Mouse (Mus musculus) heart, embryonic 13.5 days (tissue): ENCODE measurements around the gene Jam2. TPM values are rescaled to one million over a fixed set of nuclear protein-coding genes. Genes with fewer than 3 reads are reported as not detected.

Source experiments
- ATAC-seq: fragments of 200-750 bp; cut with Nextera tagmentation; 2 replicates; pipeline ENCODE4 v1.8.0; 2017; ENCODE audit warnings: moderate TSS enrichment; ENCODE audit not compliant: insufficient number of reproducible peaks, low FRiP score, low TSS enrichment; ENCODE audit errors: extremely low read depth
- H3K27ac ChIP-seq: fragments of 300-500 bp; sonication (generic); replicated peaks from 2 replicates; pipeline ENCODE4 v1.5.1; 2015; ENCODE audit warnings: moderate library complexity, mild to moderate bottlenecking, inconsistent platforms
- H3K27me3 ChIP-seq: fragments of 300-500 bp; sonication (generic); replicated peaks from 2 replicates; pipeline ENCODE4 v1.6.1; 2015; ENCODE audit warnings: mild to moderate bottlenecking, inconsistent platforms
- H3K36me3 ChIP-seq: fragments of 300-500 bp; sonication (generic); 2 replicates; pipeline ENCODE4 v1.6.1; 2015; ENCODE audit warnings: mild to moderate bottlenecking, inconsistent platforms
- H3K4me1 ChIP-seq: fragments of 300-500 bp; sonication (generic); 2 replicates; pipeline ENCODE4 v1.6.1; 2015; ENCODE audit warnings: inconsistent platforms
- H3K4me2 ChIP-seq: fragments of 300-500 bp; sonication (generic); 2 replicates; pipeline ENCODE4 v1.6.1; 2015; ENCODE audit warnings: inconsistent platforms, mild to moderate bottlenecking, moderate library complexity
- H3K4me3 ChIP-seq: fragments of 300-500 bp; sonication (generic); 2 replicates; pipeline ENCODE4 v1.5.1; 2015; ENCODE audit warnings: moderate library complexity, mild to moderate bottlenecking, inconsistent platforms
- H3K9ac ChIP-seq: fragments of 300-500 bp; sonication (generic); 2 replicates; pipeline ENCODE4 v1.6.1; 2015; ENCODE audit warnings: inconsistent platforms, mild to moderate bottlenecking, moderate library complexity
- H3K9me3 ChIP-seq: fragments of 300-500 bp; sonication (generic); 2 replicates; pipeline ENCODE4 v1.6.1; 2016; ENCODE audit warnings: inconsistent platforms
- WGBS: fragments of 180-500 bp; shearing (Covaris S2); methylation state at CpG from one replicate; pipeline ENCODE4 v1.1.7; 2015; ENCODE audit warnings: mixed read lengths; 5-methylcytosine and 5-hydroxymethylcytosine counted together
- polyA plus RNA-seq: library from polyadenylated mRNA; unstranded; fragments of >200 nt; fragmentation: Nextera tagmentation; extraction: Ambion mirVana; gene quantifications from 2 replicates; pipeline ENCODE4 v1.2.1, GENCODE M21; 2015

The Jam2 gene
- polyA plus RNA-seq, 1 experiment from 2014 or later = 4.5 TPM

DNA sequence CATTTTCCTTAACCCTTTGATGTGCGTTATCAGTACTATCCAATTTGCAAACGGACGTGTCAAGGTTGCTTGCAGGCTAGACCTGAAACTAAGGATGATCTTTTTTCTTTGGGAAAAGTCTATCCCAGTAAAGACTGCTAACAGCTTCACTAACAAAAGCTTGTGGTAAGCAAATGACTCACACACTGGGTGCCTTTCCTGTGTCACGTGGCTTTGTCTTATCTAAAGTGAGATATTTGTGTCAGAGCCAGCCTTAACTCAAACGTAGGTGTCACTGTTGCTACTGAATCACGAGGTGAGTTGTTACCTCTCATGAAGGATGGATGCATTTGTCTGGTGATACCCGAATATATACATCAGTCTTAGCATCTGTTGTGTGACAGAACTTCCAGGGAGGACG is 90.7 kb downstream of the Jam2 start:
- peaks cover 47% of the 10 kb centered on the region for H3K36me3 ChIP-seq
- H3K4me1 ChIP-seq = no peaks in the 10 kb centered on the region
- no peak for ATAC-seq
- 64% methylated on average over 8 of the region's 8 CpGs for WGBS
- H3K4me3 ChIP-seq = no peak overlapping the region
- no peak overlapping the region for H3K27ac ChIP-seq
- no peaks in the 10 kb centered on the region for H3K27me3 ChIP-seq
- H3K4me2 ChIP-seq = no peak overlapping the region
- H3K9ac ChIP-seq = no peak overlapping the region
- H3K9me3 ChIP-seq = no peaks in the 10 kb centered on the region

DNA sequence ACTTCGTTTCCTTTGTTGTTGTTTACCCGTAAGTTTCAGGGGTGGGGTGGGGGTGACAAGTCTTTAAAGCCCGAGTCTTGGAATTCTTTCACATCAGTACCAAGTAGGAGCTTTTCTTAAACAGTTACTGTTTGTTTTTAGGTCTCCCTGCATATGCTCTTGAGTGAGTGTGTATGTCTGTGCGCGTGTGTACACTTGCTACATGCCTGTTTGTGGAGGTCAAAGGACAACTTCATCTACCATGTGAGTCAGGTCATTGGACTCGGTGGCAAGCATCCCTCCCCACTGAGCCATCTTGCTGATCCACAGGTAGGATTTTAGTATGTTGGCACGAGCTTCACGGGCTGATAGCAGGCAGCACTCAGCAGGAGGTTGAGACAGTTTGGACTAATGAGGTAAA is 99.9 kb downstream of the Jam2 start:
- H3K27ac ChIP-seq = no peak overlapping the region
- peaks cover 5% of the 10 kb centered on the region for H3K4me1 ChIP-seq
- H3K4me2 ChIP-seq = no peak overlapping the region
- no peak for ATAC-seq
- no peak overlapping the region for H3K9ac ChIP-seq
- H3K4me3 ChIP-seq = no peak overlapping the region
- H3K27me3 ChIP-seq = no peaks in the 10 kb centered on the region
- 71% methylated on average over 8 of the region's 8 CpGs for WGBS
- H3K9me3 ChIP-seq = no peaks in the 10 kb centered on the region
- H3K36me3 ChIP-seq = no peaks in the 10 kb centered on the region

DNA sequence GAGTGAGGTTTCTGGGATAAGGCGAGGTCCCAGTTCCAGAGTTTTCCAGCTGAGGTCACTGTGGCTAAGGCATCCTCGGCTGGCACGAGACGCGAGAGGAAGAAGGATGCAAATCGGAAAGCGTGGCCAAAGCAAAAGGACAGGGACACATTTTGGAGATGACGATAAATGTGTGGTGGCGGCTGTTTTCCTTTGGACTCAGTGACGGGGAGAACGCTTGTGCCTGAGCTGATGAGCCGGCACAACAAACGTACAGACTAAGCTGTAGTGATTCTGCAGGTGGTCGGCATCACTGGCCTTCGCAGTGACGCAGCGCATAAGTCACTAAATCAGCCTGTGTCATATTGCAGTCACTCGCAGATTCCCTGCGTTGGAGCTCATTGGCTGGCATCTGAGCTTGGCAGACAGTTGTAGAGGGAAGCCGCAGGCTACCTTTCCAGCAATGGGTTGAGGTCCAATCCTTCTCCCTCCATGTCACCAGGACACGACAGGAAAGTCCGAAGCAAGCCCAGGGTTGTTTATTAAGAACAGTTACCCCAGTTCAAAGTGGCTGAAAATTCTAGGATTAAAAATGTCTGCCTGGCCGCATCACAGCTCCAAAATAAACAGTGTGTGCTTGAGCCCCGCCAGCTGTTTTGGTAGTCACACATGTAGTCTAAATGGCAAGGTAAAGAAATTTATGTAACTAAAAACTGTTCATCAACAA is 101.2 kb downstream of the Jam2 start:
- WGBS = 66% methylated on average over 24 of the region's 24 CpGs
- Histone ChIP-seq H3K4me2 (peak overlapping the region; percentile 28), H3K36me3 (no peaks in the 10 kb centered on the region), H3K4me1 (peaks cover 5% of the 10 kb centered on the region), H3K9ac (no peak overlapping the region), H3K27ac (no peak overlapping the region), H3K4me3 (no peak overlapping the region), H3K27me3 (no peaks in the 10 kb centered on the region), H3K9me3 (no peaks in the 10 kb centered on the region)
- no peak for ATAC-seq

Other genes starting within 250 kb of the Jam2 start
- 45.7 and 51.4 TPM in 2 replicates for gene Mrpl39, start 38.4 kb upstream of the Jam2 start, polyA plus RNA-seq
- gene Gabpa, start 60.8 kb downstream of the Jam2 start, polyA plus RNA-seq = 28.0 and 30.1 TPM in 2 replicates
- 1,442 and 1,666 TPM in 2 replicates for gene Atp5j, start 61.5 kb downstream of the Jam2 start, polyA plus RNA-seq